Mouse (Mus musculus): ENCODE results near the gene Mfsd6.

Gene Mfsd6

DNA sequence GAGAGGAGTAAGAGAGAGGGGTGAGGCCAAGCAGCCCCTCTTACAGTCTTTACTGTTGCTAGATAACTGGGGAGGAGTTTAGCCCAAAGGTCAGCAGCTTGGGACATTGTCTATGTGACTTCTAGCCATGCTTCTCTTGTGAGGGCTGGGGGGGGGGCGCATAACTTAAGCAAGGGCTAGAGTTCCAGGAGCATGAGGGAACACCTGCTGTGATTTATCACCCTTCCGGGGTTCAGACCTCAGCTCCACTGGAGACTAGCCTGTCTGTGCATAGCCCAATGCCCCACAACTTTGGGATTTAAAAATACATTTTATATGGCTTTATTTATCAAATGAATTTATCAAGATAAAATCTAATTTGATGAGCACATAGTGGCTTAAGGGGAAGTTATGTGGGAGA, 89.2 kb downstream of the Mfsd6 start:
- DNase-seq: no peak

DNA sequence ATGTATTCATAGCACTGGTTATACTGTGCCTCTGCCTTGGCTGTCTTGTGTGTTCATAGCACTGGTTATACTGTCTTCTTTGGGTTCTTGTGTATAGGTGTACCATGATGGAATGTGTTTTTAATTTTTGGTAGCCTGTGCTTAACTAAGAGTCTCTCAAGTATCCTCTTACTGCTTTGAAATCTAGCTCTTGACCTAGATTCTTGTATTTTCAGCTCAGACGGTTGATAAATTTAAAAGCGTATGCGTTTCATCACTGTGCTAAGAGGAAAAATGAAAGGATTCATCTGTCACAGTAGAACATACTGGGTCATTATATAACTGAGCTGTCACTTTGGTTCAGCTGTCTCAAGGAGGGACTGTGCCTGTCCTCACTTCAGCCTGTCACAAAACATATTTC, 91.3 kb downstream of the Mfsd6 start:
- no peak for DNase-seq

- no peak for DNase-seq
These were observed 93.0 kb downstream of the Mfsd6 start for GRCm38 (mm10) chr1:52634251-52634650.

GRCm38 (mm10) chr1:52631570-52631969, 95.7 kb downstream of the Mfsd6 start:
- DNase-seq: peak; percentile 15

DNA sequence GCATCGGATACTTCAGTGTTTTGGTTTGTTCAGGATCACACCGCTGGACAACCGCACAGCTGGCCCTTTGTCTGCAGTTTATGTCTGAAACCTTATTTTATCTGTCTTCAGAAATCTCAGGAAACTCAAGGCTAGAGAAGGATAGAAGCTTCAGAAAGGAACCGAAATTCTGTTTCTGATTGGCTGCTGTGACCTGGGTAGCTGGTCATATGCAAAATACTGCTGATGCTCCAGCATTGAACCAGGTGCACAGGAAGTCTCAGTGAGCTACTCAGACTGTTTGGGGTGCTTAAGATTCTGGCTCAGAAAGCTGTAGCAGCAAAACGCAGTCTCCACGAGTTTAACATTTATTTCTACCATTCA, 96.3 kb downstream of the Mfsd6 start:
- no peak for DNase-seq

GRCm38 (mm10) chr1:52630248-52630936, 96.9 kb downstream of the Mfsd6 start, which contains the start of gene Nemp2:
Gene Nemp2, plus strand, starts transcription at chr1:52630703.
- DNase-seq: peak; percentile 94

GRCm38 (mm10) chr1:52620442-52620841, 106.8 kb downstream of the Mfsd6 start:
- no peak for DNase-seq

- no peak for DNase-seq
These were observed 109.0 kb downstream of the Mfsd6 start for GRCm38 (mm10) chr1:52618217-52618616.

DNA sequence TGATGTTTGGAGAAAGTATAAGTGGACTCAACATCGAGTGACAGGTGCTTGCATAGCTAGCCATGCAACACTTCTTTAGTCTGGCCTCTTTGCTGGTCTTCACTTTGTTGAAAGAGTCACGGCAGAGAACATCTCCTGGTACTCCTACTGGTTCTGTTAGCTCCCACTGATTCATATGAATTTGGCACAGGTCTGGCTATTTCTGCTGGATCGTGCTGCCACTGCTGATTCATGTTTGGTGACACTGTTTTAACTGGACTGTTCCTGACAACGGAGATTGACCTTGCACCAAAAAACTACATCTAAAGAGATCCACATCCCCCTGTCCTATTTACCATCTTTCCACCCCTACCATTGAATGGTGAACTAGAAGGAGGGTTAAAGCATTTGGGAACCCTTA, 118.8 kb downstream of the Mfsd6 start:
- DNase-seq: no peak

GRCm38 (mm10) chr1:52607700-52608099, 119.6 kb downstream of the Mfsd6 start:
- no peak for DNase-seq
